Mouse (Mus musculus) cortical plate, adult 2 months (tissue): ENCODE data around the gene Ano6.

Source experiments
- CTCF ChIP-seq: fragments of 200-500 bp; IDR thresholded peaks from 2 replicates; pipeline ENCODE4 v1.5.1; 2011; ENCODE audit warnings: mild to moderate bottlenecking, control low read depth, low read length; ENCODE audit not compliant: insufficient read depth; ENCODE audit errors: extremely low read depth
- POLR2A ChIP-seq: fragments of 200-500 bp; IDR thresholded peaks from 2 replicates; pipeline ENCODE4 v1.6.1; 2011; ENCODE audit warnings: mild to moderate bottlenecking, low read length, control low read depth; ENCODE audit not compliant: insufficient read depth; ENCODE audit errors: extremely low read depth

GRCm38 (mm10) chr15:95749216-95749615 is 41.4 kb upstream of the Ano6 start:
- TF ChIP-seq CTCF (no peak), POLR2A (no peak)
